Mouse (Mus musculus) urinary bladder, postnatal 14 days (tissue): ENCODE measurements at regions not wholly inside any gene's neighbourhood (a gene's known extent, or its start where the extent isn't known, plus 50 kb on each side); places are given as distances from the start of the nearest gene placed in this dataset.

Source experiments
- DNase-seq: peaks from one replicate; pipeline ENCODE4 v3.0.0; 2021; ENCODE audit warnings: low spot score

DNA sequence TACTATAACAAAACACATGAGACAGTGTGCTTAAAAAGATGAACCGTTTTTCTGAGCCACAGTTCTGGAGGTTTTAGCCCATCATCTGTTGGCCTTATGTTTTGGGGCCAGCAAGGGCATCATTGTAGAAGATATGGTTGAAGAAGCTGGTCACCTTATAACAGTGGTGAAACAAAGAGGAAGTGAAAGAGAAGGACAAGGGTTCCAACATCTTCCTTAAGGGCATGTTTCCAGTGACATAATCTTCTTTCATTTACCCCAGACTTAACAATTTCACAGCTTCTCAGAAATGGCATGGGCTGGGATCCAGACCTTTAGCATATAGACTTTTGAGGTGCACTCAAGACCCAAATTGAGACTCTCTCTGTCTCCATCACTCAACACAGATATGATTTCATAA is 259.5 kb downstream of the 1700064H15Rik start:
- DNase-seq, result no peak

DNA sequence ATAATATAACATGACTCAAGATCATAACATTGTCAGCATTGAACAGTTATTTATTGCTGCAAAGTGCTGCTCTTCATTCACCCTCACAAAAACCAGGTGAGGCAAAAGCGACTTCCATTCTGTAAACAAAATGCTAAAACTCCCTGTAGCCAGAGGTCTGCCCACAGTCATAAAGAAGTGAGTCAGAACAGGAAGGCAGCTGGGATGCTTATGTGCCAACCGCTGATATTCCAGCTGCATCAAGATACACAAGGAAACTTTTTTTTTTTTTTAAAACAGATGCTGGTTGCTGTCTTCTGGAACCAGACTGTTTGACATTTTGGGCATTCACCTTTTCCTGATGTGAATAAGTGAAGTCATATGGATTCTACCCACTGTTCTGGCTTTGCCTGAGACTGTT is 260.7 kb downstream of the 1700064H15Rik start:
- DNase-seq, result no peak
